Mouse (Mus musculus): Measurements from ENCODE around the gene Fgfr2.

Gene Fgfr2

DNA sequence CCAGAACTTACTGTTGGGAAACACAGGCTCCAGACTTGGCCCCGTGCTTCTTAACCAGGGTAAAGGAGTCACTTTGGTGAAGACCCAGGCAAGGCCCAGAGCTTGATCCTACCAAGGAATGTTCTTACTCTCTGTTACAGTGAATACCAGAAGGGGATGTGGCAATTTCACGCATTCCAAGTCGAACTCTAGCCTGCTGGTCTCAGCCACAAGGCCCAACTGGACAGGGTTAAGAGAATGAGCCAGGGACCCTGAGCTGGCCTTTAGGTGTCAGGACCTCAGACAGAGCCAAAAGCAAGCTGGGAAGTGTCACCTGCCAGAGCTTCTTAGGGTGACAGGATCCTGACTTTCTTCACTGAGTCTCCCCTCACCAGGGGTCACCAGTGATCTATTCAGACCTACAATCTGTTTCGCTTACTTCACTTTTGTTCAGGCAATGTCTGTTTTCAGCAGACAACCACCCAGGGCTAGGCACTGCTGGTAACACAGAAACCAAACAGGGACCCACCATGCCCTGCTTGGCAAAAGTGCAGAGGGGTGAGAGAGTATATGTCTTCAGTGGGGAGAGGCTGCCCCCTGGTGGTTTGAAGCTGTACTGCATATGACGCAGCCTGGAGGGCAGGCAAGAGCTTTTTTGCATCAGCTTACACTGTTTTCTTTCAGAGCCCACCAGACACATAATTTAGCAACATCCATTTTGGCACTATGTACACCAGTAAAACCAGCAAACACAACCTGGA, 1241.1 kb downstream of the Fgfr2 start:
- DNase-seq, result peak; percentile 93 to 95

DNA sequence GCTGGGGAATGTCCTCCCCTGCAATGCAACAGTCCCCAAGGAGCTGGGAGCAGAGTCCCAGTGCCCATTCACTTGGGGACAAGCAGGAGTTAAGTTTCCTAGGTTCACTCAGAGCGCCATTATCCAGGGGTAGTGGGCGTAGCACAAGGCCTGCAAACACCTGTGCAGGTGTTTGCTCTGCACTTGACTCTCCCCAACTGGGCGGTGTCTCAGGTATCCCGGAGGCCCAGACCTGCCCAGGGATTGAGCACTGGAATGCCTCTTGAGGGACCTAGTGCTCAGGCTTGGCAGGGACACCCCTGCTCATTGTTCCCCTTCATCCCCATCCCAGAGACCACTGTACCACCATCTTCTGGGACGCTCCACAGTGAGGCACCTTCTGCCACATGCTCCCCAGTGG, 1243.0 kb downstream of the Fgfr2 start:
- no peak for DNase-seq

DNA sequence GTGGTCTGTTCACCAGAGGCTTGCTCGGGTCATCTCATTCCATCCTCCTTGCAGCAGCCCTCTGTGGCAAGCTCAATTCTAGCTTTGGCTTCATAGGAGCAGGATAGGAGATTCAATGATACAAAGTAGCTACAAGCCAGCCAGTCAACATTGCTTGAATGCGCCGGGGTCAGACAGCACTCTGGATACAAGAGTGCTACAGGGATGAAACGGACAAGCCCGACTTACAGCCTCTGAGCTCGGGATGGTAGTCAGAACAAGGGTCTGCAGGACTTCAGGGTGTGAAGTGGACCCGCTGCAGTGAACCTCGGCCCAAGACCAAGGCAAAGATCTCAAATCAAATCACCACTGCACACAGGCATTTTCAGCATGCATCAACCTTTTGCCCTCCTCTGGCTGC, 1244.3 kb downstream of the Fgfr2 start:
- DNase-seq, result no peak

GRCm38 (mm10) chr7:131861157-131861556, 1262.0 kb downstream of the Fgfr2 start:
- DNase-seq, result no peak

DNA sequence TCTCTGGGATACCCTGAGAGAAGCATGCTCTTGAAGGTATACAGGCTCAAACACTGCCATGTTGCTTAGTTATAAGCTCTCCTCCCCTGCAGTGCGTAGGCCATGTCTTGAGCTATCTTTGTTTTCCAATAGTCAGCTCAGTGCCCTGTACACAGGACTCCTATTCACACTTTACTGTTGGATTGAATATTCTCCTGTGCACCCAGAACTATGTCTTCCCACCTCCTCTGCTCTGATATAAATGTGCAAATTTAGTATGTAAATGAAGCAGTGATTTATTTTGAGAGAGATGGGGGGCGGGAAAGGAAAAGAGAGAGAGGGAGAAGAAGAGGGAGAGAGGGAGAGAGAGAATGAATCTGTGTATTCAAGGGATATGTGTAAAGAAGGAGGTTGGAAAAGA, 1267.5 kb downstream of the Fgfr2 start:
- DNase-seq, result no peak

GRCm38 (mm10) chr7:131850579-131850978, 1272.6 kb downstream of the Fgfr2 start:
- DNase-seq, result peak in 1 of 2 experiments; percentile 24

DNA sequence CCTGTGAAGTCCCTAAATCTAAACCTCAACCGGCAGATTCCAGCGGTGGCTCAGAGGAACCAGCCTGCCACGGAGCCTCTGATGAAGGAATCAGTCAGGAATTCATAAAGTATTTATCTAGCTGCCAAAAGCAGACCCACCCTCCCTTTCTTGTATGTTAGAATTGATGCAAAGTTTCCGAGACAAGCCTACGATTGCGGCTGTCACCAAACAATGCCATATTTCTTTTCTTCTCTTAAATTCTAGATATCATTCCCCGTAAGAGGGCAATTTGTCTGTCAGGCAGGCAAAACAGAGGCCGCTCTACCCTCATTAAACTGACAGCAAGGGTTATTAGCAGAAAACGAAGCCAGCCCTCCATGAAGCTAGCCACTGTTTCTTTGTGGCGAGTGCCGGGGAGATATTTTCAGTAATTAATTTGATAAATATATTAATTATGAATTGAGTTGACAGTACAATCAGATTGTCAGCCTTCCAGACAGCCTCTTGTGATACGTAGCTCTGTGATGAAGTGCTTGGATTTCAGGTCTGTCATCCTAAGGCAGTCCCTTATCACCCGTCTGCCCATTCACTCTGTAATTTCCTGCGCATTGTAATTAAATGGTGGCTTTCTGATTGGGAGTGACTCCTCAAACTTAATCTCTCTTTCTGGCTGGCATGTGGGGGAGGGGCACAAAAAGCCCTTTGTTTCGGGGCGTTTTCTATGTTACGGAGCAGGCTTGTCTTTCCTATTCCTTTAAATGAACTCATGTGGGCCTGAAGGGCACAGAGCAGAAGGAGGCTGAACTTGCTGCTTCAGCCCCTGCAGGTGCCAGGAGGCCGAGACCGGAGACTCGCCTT, 1276.9 kb downstream of the Fgfr2 start:
- DNase-seq, result peak in 1 of 2 experiments; percentile 9

DNA sequence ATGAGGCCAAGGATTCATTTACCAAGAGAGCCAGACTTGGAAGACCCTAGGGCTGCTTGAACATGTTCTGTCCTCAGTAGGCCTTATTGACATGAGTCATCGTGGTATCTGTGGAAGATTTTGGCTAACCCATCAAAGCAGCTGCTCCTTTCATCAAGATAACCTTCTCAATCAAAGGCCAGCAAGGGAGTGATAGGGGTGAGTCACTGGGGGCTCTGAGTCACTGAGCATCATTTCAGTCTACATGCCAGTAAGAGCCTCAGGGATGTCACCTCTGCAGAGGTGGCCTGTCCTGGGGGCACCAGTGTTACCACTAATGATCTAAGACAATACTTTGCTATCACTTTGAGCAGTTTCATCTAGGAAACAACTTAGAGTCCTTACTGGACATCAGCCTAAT, 1292.9 kb downstream of the Fgfr2 start:
- DNase-seq, result no peak

- no peak for DNase-seq
Observed at GRCm38 (mm10) chr7:131826811-131827210, 1296.3 kb downstream of the Fgfr2 start.

GRCm38 (mm10) chr7:131817976-131818375, 1305.2 kb downstream of the Fgfr2 start:
- no peak for DNase-seq

GRCm38 (mm10) chr7:131816641-131817040, 1306.5 kb downstream of the Fgfr2 start:
- peak; percentile 52 to 63 for DNase-seq

DNA sequence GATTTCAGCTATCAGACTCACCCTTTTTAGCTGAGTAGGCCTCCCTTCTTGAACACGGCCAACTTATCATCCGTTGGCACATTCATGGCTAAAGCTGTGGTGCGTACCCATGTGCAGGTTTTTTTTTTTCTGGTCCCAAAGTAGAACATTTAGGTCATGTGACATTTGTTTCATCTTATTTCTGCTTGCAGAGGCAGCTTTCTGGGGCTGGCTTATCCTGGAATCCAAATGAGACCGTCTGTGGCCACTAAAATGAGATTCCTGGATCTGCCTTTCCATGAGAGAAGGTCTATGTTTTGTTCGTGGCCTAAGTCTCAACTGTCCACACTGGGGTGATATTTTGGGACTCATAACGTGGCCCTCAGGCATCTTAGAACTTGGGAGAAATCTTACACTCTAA, 1311.0 kb downstream of the Fgfr2 start:
- DNase-seq, result no peak

GRCm38 (mm10) chr7:131810916-131811315, 1312.2 kb downstream of the Fgfr2 start:
- no peak for DNase-seq

DNA sequence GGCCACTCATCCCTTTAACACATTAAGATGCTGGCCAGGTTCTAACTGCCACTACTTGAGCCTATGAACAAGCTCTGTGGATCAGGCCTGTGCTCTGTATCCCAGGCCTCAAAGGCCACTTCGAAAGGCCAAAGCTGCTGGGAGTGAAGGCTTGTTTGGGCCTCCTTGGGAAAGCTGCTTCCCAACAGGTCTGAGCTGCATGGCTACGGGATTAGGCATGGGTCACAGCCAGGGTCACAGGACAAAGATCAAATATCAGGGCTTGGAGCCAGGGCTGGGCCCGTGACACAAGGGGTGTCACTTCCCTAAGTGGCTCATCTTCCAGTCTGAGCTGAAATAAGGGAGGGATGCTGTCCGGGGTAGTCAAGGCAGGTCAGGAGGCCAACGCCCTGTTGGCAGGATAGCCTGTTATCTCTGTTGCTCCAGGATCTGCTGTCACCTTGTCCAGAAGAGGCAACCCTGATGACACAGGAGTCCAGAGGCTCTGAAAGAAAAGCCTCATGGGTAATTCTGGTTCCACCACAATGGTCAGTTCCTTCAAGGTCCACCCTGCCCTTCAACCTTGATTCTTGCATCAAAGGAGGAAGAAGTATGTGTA, 1313.5 kb downstream of the Fgfr2 start:
- no peak for DNase-seq

- no peak for DNase-seq
Observed at GRCm38 (mm10) chr7:131807257-131807656, 1315.9 kb downstream of the Fgfr2 start.

- DNase-seq, result no peak
Observed at GRCm38 (mm10) chr7:131805525-131806202, 1317.5 kb downstream of the Fgfr2 start.

- DNase-seq, result peak; percentile 63 to 67
Observed at GRCm38 (mm10) chr7:131800416-131801045, 1322.6 kb downstream of the Fgfr2 start.

- DNase-seq, result no peak
Observed at GRCm38 (mm10) chr7:131797161-131797560, 1326.0 kb downstream of the Fgfr2 start.

DNA sequence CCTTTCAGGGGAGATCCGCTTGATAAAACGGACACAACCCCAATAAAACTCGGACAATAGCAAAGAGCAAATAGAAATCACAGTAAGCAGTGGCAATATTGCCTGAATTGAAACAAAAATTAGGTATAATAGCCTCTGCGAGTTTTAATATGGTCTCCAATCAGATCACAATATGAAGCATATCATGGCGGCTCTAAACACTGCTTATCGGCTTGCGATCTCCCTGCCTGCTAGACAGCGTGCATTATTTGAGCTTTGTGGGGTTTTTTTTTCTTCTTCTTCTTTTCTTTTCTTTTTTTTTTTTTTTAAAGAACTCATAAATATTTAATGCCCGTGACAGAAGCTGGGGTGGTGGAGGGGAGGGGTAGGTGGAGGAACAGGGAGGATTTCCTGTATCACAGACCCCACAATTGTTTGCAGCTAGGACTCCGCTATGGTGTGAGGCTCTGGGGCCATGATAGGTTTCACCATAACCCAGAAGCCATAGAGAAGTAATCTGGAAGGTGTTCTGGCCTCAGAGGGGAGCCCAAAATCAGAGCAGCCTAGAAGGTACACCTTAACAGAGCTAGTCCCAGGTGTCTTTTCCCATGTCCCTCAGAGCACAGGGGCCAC, 1334.4 kb downstream of the Fgfr2 start:
- DNase-seq, result no peak

DNA sequence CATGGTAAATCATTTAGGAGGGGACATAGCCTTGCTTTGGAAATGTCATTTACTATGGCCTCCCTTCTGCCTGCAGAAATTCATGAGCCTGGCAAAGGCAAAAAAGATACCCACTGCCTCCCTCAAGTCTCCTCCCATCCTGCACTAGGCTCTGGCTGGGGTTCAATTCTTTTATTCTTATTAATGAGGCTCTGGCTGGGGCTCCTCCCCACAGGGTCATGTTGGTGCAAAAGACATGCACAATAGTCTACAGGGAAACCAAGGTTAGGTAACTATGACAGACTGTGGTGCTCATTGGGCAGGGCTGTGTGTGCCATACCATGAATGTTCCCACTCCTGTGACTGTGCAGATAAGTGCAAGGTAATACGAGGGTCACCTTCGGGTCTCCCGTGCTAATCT, 1337.4 kb downstream of the Fgfr2 start:
- no peak for DNase-seq

GRCm38 (mm10) chr7:131778271-131778985, 1344.7 kb downstream of the Fgfr2 start:
- no peak for DNase-seq
